Mouse (Mus musculus): Measurements from ENCODE around the gene Abcc4. TPM values are rescaled to one million over a fixed set of nuclear protein-coding genes. Genes with fewer than 3 reads are reported as not detected.

The Abcc4 gene
- total RNA-seq, 2 experiments from 2014 or later: 10.7 to 11.6 TPM

GRCm38 (mm10) chr14:118598757-118599156 is 107.3 kb downstream of the Abcc4 start:
- intact Hi-C loops (cut with DNase I): no loop called here
- no peak for DNase-seq

DNA sequence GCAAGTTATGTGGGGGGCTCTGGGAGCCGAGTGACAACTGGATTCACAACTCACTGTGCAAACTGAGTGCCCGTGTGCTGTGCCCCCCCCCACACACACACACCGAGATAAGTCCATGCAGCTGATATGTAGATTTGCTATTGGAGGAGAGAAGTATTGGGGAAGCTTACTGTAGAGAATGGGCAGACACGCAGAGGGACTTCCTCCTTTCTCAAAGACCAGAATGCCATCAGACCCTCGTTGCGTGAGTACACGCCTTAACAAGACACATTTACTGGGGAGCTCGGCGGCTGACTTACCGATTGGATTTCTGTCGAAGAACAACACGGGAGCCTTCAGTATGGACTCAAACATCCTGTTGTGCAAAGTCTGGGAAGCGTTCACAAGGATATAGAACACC is 111.6 kb downstream of the Abcc4 start:
- no peak for DNase-seq
- intact Hi-C loops (cut with DNase I): loop anchor here (5.0 kb wide), 2 partner anchors 382 to 437 kb away; no protein-coding TSS in a partner anchor

- peak; percentile 41 to 60 for DNase-seq
- intact Hi-C loops (cut with DNase I): loop anchor here (5.0 kb wide), 2 partner anchors 379 to 434 kb away; no protein-coding TSS in a partner anchor
Observed at GRCm38 (mm10) chr14:118591477-118592403, 114.3 kb downstream of the Abcc4 start.

DNA sequence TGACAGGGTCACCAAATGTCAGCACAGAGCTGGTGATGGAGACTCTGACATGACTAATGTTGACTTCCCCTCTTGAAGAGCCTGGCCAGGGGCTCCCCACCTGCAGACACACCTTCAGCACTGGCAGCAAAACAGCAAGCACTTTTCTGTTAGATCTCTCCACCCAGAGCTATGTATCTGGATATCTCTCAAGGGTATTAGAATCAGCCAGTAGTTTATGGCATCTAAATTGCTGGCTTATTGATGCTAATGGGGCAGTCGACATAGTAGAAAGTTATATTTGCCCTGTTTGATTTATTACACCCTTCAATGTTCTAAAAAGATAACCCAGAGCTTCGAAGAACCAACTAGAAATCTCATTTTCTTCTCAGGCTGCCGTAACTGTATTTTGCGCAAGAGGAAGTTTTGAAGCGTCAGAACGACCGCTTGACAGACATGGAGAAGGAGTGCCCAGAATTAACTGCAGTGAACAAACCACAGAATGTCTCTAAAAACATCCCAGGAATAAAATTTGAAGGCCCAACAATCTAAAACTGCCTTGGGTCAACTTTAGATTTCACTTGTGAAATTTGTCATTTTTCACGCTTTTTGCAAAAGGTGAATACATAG is 123.6 kb downstream of the Abcc4 start:
- DNase-seq: no peak

DNA sequence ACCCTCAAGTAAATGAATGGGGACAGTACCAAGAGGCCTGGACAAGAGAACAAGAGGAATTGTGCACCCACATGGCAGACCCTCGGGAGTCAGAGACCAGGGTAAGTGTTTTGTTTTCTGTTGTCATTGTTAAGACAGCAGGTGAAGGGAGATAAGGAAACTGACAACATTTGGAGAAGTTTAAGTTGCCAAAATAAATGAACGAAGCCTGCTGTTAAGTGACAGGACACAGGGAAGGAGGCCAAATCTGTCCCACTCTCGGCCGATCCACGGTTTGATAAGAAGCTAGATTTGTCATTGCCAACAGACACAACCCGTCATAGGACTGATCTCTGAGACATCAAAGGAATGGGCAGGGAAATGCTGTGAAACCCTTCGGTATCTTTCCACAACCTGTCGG is 124.3 kb downstream of the Abcc4 start:
- intact Hi-C loops (cut with DNase I): no loop called here
- DNase-seq: no peak

More for the DNA sequence above, 123.6 kb downstream of the Abcc4 start:
- intact Hi-C loops (cut with DNase I): no loop called here

DNA sequence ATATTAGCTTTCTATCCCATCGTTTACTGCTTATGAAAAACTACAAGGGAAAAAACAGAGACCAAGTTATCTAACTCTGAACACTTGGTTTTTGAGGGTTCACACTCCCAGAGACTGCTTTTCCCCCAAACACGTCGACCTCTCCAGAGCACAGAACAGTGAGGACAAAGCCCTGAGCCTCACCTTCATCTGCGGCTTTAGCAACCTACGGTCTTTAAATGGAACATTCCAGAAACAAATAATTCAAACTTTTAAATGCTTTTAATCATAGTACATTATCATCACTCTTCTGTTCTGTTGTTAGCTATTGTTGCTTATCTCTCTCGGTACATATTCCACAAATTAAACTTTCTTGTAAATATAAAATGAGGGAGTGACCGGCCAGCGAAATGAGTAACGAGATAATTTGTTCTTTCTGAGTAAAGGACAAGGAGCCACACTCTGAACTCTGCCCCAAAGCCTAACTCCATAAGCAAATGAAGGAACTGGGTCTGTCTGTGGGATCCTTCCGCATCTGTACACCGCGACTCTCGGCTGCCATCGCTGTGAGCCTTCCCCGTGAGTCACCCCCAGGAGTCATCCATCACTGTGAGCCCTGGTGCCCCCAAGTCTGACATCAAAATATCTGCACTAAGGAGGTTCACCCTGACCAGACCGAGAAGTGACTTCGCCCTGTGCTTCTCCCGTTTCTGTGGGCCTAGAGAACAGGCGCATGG is 126.8 kb downstream of the Abcc4 start:
- DNase-seq: no peak
- intact Hi-C loops (cut with DNase I): no loop called here

DNA sequence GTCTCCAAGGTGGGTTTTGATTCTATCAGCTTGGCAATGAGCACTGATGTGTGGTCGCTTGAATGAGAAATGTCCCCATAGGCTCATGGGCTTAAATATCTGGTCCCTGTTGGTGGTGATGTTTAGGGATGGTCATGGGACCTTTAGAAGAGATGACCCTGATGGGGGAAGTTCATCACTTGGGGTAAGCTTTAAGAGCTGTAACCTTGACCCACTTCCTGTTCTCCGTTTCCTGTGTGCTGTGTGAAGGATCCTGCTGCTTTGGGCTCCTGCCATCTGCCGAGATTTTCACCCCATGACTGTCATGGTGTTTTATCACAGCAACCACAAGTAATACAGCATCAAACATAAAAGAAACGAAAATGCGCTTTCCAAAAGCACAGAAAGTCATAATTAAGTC is 128.1 kb downstream of the Abcc4 start:
- DNase-seq: no peak
- intact Hi-C loops (cut with DNase I): no loop called here

- DNase-seq: no peak
- intact Hi-C loops (cut with DNase I): no loop called here
Observed at GRCm38 (mm10) chr14:118572688-118573245, 133.3 kb downstream of the Abcc4 start.

DNA sequence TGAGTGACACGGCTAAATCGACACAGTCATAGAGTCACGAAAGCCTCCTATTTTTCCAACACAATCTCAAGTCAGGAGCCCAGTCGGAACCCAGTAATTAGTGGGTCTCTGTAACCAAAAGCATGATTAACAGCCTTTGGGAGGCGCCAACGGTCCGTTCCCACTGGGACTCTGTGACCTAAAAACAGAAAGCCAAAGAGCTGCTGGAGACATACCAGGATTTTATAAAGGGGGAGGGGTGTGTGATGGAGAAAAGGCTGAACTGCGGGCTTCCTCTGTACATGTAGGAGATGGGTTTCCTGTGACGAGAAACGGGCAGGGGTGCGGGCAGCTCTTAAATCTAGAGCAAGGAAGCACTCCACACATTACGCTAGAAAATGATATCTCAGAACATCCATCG is 136.4 kb downstream of the Abcc4 start:
- DNase-seq: no peak
- intact Hi-C loops (cut with DNase I): no loop called here

GRCm38 (mm10) chr14:118568116-118568673 is 137.8 kb downstream of the Abcc4 start:
- DNase-seq: no peak
- intact Hi-C loops (cut with DNase I): no loop called here

- no peak for DNase-seq
Observed at GRCm38 (mm10) chr14:118566809-118567208, 139.2 kb downstream of the Abcc4 start.

DNA sequence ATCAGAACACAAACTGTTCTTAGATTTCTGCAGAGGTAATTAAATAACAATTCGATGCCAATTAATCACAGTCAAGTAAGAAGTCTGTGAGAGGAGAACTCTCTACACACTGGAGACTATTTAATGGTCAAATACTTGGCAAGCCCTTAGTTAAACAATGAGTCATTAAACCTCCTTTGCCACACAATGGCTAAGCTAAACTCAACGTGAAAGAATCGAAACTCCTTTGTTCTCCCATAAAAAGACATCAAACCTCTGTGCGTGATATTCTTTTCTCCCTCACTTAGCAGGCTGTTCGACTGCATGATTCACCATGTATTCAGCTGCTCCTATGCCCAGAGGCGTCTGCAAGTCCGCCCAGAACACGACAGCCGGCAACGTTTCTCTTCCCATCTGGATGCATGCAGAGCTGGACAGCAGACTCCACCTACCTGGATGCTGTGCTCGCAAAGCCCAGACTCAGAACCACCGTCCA is 139.8 kb downstream of the Abcc4 start:
- intact Hi-C loops (cut with DNase I): no loop called here
- no peak for DNase-seq

More at GRCm38 (mm10) chr14:118566809-118567208, 139.2 kb downstream of the Abcc4 start:
- intact Hi-C loops (cut with DNase I): no loop called here

DNA sequence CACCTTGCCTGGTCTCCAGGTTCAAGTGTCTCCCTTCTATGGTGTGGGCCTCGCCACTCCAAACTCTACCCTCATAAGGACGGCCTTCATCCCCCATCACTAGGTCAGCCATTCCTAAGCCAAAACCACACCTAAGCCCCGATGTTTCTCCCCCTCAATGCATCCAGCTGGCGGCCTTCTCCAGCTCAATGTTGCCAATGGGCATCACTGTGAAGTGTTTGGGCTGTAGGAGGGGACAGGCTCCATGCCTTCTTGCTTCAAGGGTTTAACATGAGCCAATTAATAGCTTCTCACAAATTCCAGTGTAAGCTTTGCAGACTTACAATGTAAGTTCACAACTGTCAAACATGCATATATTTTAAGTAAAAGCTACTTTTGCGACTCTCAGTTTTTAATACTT is 140.3 kb downstream of the Abcc4 start:
- intact Hi-C loops (cut with DNase I): no loop called here
- no peak for DNase-seq

DNA sequence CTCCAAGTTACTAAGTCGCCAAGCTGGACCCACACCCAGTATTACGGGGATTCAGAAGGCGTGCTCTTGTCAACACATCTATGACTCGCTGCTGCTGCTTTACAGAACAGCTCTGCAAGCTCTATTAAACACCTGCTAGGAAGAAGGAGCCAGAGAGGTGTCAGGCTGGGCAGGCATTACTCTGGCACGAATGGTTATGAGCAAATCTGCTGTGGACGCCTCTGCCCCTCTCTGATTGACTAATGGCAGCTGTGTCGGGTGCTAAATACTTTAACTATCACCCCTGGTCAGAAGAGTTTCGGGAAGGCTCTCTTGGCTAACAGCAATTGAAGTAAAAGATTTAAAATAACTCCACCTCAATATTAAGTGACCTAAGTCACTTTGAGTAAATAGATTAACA is 142.4 kb downstream of the Abcc4 start:
- intact Hi-C loops (cut with DNase I): no loop called here
- no peak for DNase-seq

DNA sequence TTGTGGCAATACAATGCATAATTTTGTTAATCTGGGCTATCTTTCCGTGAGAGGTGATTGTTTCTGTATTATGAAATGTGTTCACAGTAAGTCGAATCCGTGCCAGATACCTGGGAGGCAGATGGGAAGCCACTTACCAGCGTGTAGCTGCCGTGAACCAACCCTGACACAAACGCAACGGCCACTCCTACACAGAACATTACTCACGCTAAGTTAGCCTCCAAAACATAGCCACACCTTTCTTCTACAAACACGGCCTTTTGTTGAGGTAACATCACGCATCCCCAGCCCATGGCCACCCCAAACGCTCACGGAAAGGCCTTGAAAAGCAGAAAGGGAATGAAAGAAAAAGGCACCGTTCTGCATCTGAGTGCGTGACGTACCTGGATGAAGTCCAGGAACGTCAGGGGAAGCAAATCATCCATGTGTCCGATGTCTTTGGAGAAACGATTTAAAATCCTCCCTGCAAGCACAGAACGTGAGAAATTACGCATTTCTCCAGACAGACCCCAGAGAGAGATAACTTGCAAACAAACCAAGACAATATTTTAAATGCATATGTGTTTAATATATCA is 153.0 kb downstream of the Abcc4 start:
- no peak for DNase-seq
- intact Hi-C loops (cut with DNase I): no loop called here

DNA sequence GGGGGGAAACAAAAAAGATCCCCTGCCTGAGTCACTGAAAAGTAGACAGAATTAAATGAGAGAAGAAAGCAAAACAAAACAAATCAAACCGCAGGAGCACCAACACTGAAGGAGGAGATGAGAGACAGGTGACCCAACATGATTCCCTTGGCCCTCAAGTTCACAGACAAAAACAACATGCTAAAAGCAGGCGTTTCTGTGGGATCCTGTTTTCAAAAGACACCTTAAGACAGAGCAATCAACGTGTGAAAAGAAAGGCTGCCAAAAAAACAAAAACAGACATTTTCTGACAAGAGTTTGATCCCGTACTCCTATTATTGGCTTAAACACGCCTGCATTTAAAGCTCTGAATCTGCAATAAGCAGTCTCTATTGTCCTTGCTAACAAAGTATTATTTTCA is 153.6 kb downstream of the Abcc4 start:
- DNase-seq: no peak
- intact Hi-C loops (cut with DNase I): no loop called here

- DNase-seq: no peak
- intact Hi-C loops (cut with DNase I): no loop called here
Observed at GRCm38 (mm10) chr14:118551725-118552285, 154.2 kb downstream of the Abcc4 start.

DNA sequence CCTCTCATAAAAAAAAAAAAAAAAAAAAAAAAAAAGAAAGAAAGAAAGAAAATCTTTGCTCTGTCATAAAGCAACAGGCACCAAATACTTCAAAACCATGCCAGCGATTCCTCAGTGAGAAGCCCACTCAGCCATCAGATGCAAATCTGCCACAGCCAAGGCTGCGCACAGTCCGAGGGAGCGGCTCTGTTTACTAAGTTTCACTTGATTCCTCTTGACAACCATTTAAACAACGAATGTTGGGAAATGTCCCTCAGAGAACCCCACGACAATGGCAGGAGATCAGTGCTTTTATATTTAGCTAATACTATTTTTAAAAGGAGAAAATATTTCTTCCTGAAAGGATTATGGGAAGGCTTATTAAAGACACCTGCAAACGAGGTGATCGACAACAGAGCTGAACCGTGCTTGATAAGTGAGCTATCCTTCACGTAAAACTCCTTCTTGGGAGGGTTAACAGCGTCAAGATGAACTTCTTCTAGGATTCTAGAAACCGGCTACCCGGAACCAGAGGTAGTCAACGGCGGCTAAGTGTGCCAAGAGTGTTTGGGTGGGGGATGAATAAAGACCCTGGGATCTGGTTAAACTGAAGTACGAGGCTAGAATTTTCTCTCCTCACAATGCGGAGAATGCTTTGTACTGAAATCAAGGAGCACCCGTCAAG is 154.8 kb downstream of the Abcc4 start:
- no peak for DNase-seq
- intact Hi-C loops (cut with DNase I): no loop called here

- no peak for DNase-seq
- intact Hi-C loops (cut with DNase I): no loop called here
Observed at GRCm38 (mm10) chr14:118544493-118544892, 161.5 kb downstream of the Abcc4 start.
